Mouse (Mus musculus) gastrocnemius, adult 2 months (tissue): ENCODE results near the gene Hsf2bp. TPM values are rescaled to one million over a fixed set of nuclear protein-coding genes. Genes with fewer than 3 reads are reported as not detected.

Source experiments
- DNase-seq: peaks from one replicate; pipeline ENCODE4 v3.0.0; 2022
- H3K27ac ChIP-seq: fragments of 200-600 bp; 2 replicates; pipeline ENCODE4 v1.8.1; 2022; ENCODE audit warnings: mild to moderate bottlenecking
- H3K4me3 ChIP-seq: fragments of 200-600 bp; 2 replicates; pipeline ENCODE4 v1.8.1; 2022; ENCODE audit warnings: mild to moderate bottlenecking, moderate library complexity
- CTCF ChIP-seq: fragments of 200-600 bp; IDR thresholded peaks from 2 replicates; pipeline ENCODE4 v1.8.1; 2022; ENCODE audit warnings: antibody characterized with exemption, mild to moderate bottlenecking, moderate library complexity
- intact Hi-C: fragments of 180-260 bp; cut with DNase I; formaldehyde crosslinking; loops from one replicate; pipeline ENCODE4 v1.15.1; 2025
- total RNA-seq, 2 experiments: library from RNA; stranded (reverse); gene quantifications; 2 replicates each; pipeline ENCODE4 v1.2.3; 2021

The Hsf2bp gene
- total RNA-seq, 2 experiments from 2014 or later: 0.46 to 1.5 TPM

DNA sequence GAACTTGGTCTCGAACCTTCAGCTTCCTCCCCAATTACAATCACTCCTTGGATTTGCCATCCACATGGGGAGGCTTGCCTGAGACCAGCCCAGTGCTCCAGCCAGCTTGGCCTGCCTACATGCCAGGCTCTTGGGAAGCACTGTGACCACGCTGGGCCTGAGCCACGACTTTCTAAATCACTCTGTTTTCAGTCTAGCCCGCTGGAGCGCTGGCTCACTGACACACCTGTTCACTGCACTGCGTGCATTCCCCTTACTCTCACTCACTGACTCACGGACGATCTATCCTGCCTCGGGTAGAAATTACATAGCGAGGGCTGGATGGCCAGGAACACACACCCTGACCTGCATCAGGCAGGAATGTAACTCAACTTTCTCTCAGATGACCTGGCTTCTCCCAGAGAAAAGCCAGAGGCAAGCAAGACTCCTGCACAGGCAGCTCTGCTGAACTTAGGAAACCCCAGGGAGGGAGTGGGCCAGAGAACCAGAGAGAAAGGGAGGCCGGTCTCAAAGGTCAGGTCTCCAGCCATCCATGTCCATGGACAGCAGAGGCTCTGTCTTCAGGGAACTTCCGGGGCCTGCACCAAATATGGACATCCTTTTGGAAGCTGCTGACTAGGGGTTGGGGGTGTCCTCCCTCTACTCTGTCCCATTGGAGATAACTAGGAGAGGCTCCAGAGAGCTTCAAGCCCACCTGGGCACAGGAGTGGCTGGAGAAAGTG, 97.4 kb downstream of the Hsf2bp start:
- intact Hi-C loops: loop anchor here (5.0 kb wide), 2 partner anchors 74 to 81 kb away; partner anchors contain the start of gene Sik1
- Histone ChIP-seq H3K27ac (peak overlapping the region; percentile 79), H3K4me3 (no peak overlapping the region)
- DNase-seq: no peak
- no peak for TF ChIP-seq CTCF

- Histone ChIP-seq H3K4me3 (no peak overlapping the region), H3K27ac (peak overlapping the region; percentile 82)
- DNase-seq: peak; percentile 73
- peak; percentile 62 for TF ChIP-seq CTCF
- intact Hi-C loops: loop anchor here (5.0 kb wide), 2 partner anchors 75 to 80 kb away; partner anchors contain the start of gene Sik1
Measured at GRCm38 (mm10) chr17:31937141-31937554, 99.0 kb downstream of the Hsf2bp start.

- DNase-seq: no peak
- intact Hi-C loops: loop anchor here (5.0 kb wide), 2 partner anchors 76 to 79 kb away; partner anchors contain the start of gene Sik1
- no peak overlapping the region for H3K4me3 ChIP-seq
- no peak for TF ChIP-seq CTCF
- no peak overlapping the region for H3K27ac ChIP-seq
Measured at GRCm38 (mm10) chr17:31935841-31936240, 100.3 kb downstream of the Hsf2bp start.

GRCm38 (mm10) chr17:31935091-31935830, 100.9 kb downstream of the Hsf2bp start:
- intact Hi-C loops: loop anchor here (5.0 kb wide), 2 partner anchors 77 to 78 kb away; partner anchors contain the start of gene Sik1
- Histone ChIP-seq H3K4me3 (no peak overlapping the region), H3K27ac (peak overlapping the region; percentile 46)
- no peak for TF ChIP-seq CTCF
- no peak for DNase-seq

- intact Hi-C loops: no loop called here
- no peak for TF ChIP-seq CTCF
- DNase-seq: peak; percentile 12
- peak overlapping the region; percentile 51; the same call in 1 of the 2 replicates for H3K27ac ChIP-seq
- H3K4me3 ChIP-seq: no peak overlapping the region
Measured at GRCm38 (mm10) chr17:31933956-31934355, 102.2 kb downstream of the Hsf2bp start.

DNA sequence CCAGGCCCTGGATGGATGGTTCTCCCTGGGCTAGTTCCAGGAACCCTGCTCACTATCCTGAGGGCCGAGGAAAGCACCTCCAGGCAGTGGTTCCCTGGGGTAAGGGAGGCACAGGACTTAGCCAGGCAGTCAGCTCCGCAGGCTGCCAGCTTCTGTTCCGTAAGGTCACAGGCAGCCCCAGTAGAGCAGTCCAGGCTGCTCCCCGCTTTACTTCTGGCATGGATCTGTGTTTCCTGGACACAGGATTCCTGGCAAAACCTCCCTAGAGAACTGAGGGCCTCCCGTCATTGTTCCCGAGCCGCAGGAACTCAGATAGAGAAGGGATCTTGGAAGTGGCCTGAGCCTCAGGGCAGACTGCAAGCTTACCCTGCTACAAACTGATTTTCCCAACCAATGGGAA, 104.7 kb downstream of the Hsf2bp start:
- Histone ChIP-seq H3K27ac (peak overlapping the region; percentile 90), H3K4me3 (no peak overlapping the region)
- intact Hi-C loops: no loop called here
- DNase-seq: peak; percentile 59
- TF ChIP-seq CTCF: no peak

DNA sequence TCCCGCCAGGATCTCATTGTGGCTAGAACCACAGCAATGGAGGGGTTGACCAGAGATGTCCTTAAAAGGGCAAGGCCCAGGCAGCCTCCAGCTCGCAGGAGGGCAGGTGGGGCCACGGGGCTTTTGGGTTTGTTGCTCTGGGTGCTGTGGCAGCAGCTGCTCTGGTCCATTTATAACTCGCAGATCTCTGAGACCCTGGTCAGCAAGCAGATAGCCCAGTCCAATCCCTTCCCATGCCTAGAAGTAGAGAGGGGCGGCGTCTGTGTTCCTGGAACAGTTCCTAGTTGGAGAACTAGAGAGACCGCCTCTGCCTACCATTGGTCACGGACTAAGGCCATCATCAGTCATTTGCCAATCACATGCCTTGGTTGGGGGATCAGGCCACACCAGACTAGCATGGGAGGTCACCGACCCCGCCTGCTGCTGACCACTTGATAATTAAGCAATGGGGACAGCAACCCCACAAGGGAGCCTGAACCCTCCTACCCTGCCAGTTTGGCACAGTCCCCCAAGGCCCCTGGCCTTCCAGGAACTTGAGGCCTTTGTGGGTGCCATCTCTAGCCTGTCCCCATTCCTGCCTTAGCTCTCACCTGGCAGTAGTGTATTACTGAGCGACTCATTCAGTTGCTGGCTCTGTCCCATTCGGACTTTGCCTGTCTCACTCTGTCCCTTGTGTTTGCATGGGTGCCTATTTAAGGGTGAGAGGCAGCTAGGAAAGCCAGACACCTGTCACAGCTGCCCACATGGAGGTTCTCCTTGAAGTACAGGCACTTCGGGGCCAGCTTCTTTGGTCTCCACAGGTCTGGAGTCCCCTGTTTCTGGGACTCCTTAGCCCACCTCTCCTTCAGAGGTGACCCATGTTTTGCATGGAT, 106.1 kb downstream of the Hsf2bp start:
- DNase-seq: peak; percentile 64
- no peak overlapping the region for H3K4me3 ChIP-seq
- no peak for TF ChIP-seq CTCF
- peak overlapping the region; percentile 90 for H3K27ac ChIP-seq
- intact Hi-C loops: no loop called here

DNA sequence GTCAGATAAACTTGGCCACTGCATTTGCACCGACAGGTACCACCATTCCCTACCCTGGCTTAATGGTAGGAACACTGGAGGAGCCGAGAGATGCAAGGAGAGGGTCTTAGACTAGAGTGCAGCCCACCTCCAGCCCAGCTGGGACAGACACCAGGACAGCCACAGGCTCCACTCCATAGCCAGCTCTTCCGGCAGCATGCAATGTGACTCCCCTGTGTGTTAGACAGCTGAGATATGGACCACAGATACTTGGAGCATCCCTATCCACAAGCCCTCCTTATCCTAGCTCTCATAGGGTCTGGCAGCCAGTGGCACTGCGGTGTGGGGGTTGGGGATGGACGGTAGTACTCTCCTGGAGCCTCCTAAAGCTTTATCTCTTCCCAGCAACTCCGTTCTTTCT, 107.1 kb downstream of the Hsf2bp start:
- DNase-seq: no peak
- no peak overlapping the region for H3K4me3 ChIP-seq
- peak overlapping the region; percentile 90 for H3K27ac ChIP-seq
- no peak for TF ChIP-seq CTCF
- intact Hi-C loops: no loop called here

- TF ChIP-seq CTCF: no peak
- DNase-seq: peak; percentile 8
- H3K27ac ChIP-seq: no peak overlapping the region
- H3K4me3 ChIP-seq: no peak overlapping the region
- intact Hi-C loops: no loop called here
Measured at GRCm38 (mm10) chr17:31927895-31928626, 108.1 kb downstream of the Hsf2bp start.

DNA sequence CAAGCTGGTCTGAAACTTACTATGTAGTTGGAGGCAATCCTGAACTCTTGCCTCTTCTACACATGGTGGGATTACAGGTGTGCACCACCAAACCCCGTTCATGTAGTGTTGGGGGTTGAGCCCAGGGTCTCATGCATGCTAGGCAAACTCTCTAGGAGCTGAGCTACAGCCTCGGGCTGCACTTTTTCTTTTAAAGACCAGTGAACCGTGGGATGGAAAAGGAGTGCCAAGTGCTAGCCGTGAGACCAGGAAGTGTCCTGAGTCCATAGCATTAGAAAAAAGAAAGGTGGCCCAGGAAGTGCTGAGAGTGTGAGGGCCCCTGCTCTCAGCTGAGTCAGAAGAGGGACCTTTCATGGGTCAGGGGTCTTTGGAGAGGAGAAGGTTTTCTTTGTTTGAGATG, 111.9 kb downstream of the Hsf2bp start:
- Histone ChIP-seq H3K27ac (peak overlapping the region; percentile 86), H3K4me3 (no peak overlapping the region)
- intact Hi-C loops: no loop called here
- DNase-seq: no peak
- TF ChIP-seq CTCF: no peak

DNA sequence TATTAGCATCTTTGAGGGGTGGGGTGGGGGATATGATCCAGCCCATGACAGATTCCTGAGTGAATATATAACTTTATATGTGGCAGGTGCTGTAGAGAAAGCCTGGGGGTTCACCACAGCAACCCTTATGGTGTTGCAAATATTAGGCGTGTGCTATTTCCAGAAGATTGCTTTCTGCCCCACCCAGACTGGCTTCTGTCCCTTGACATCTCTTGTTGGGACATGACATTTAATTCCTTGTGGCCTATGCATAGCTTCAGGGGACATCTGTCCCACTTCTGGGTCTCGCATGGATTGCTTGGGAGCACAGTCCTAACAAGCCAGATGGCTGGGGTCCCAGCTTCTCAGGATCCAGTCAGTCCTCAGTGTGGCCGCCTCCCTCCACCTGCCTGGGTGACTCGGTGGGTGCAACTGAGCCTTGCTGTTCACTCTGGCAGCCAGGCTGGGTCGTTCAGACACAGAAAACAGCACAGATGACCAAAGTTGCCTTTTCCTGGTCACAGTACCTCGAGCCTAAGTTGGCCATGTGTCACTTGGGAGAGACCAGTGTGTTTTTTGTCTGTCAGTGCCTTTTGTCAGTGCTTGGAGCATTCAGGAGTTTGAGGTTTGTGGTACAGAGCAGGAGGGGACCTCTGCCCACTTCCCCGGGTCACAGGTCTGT, 112.7 kb downstream of the Hsf2bp start:
- Histone ChIP-seq H3K27ac (peak overlapping the region; percentile 86), H3K4me3 (no peak overlapping the region)
- peak; percentile 85 for DNase-seq
- intact Hi-C loops: no loop called here
- no peak for TF ChIP-seq CTCF
